In genomic region chr12:91971045-91971444, GRCm38 (mm10) we compare ENCODE assay signal across 22 mouse cellular contexts.
DNase-seq lines count a peak whose midpoint lies in the region.
"Had no signal": no experiment of that assay in that cellular context is flagged by ENCODE, and none has a peak within 500 bp of the region (broad histone marks: within the 10 kb centered on the region; RNA-seq: fewer than 3 reads in every experiment).

No protein-coding gene starts in this region.

- 61% methylated on average over 1 of the region's 1 CpGs for WGBS in embryonic facial prominence, embryonic 10.5 days

- H3K27ac ChIP-seq in embryonic facial prominence, embryonic 10.5 days (replicated peaks), result no peak overlapping the region
- H3K27ac ChIP-seq: embryonic facial prominence, embryonic 12.5 days; forebrain, embryonic 13.5 days; forebrain, embryonic 15.5 days had no signal

- H3K4me3 ChIP-seq in embryonic facial prominence, embryonic 10.5 days, result no peak overlapping the region
- H3K4me3 ChIP-seq: embryonic facial prominence, embryonic 12.5 days; forebrain, embryonic 13.5 days; forebrain, embryonic 15.5 days had no signal

- DNase-seq in ES-CJ7 (ENCODE audit: low read depth, low spot score) (peak; percentile 14), ZHBTc4 (ENCODE audit: low read depth, low spot score) (peak; percentile 45)
- DNase-seq in Muller cell, postnatal 12 days (ENCODE audit: inconsistent ontology term), result peak; percentile 70
- no peak for DNase-seq in right cerebral cortex, adult 2 months (ENCODE audit: low spot score in 2 of 2)
- DNase-seq in embryonic facial prominence, embryonic 10.5 days (ENCODE audit: low spot score), result no peak
- DNase-seq: adrenal gland, adult 2 months; adrenal gland, postnatal 14 days; adrenal gland, postnatal 36 days; B cell, adult 2 months; cerebellum, adult 11 months; cerebellum, adult 18-20 months; cerebellum, adult 8-10 months; cerebellum, adult 9-11 months; cerebellum, postnatal 14 days; cerebellum, postnatal 36 days; embryo, embryonic 11 days; forebrain, postnatal 0 days had no signal

- no peaks in the 10 kb centered on the region for H3K36me3 ChIP-seq in embryonic facial prominence, embryonic 10.5 days (replicated peaks)
- H3K36me3 ChIP-seq: embryonic facial prominence, embryonic 12.5 days; forebrain, embryonic 15.5 days; G1E had no signal

- no peaks in the 10 kb centered on the region for H3K4me1 ChIP-seq in embryonic facial prominence, embryonic 10.5 days
- H3K4me1 ChIP-seq: embryonic facial prominence, embryonic 12.5 days; forebrain, embryonic 13.5 days; forebrain, embryonic 15.5 days had no signal

- H3K9me3 ChIP-seq in embryonic facial prominence, embryonic 10.5 days, result no peaks in the 10 kb centered on the region
- H3K9me3 ChIP-seq: embryonic facial prominence, embryonic 12.5 days; forebrain, embryonic 13.5 days; forebrain, embryonic 15.5 days; G1E had no signal

- H3K27me3 ChIP-seq in embryonic facial prominence, embryonic 10.5 days (replicated peaks; ENCODE audit: low read depth, poor library complexity, severe bottlenecking), result no peaks in the 10 kb centered on the region
- H3K27me3 ChIP-seq: CH12.LX; embryonic facial prominence, embryonic 12.5 days; forebrain, embryonic 13.5 days; forebrain, embryonic 15.5 days had no signal

Comparison
In these comparisons a context has a peak if more than half of its experiments do, and no peak if none do; other contexts are left out.
1. DNase-seq: peak in ES-CJ7 (single experiment), Muller cell, postnatal 12 days (single experiment) and ZHBTc4 (single experiment); none in right cerebral cortex, adult 2 months (0 of 2) and embryonic facial prominence, embryonic 10.5 days (single experiment).